Mouse (Mus musculus) cortical plate, adult 2 months (tissue): ENCODE results near the gene Mical1. TPM values are rescaled to one million over a fixed set of nuclear protein-coding genes. Genes with fewer than 3 reads are reported as not detected.

ENCODE experiments used
- H3K27ac ChIP-seq: fragments of 200-500 bp; 2 replicates; pipeline ENCODE4 v1.5.1; 2012; ENCODE audit warnings: low read length, control low read depth, inconsistent platforms; ENCODE audit not compliant: insufficient read depth
- H3K4me1 ChIP-seq: fragments of 200-500 bp; 2 replicates; pipeline ENCODE4 v1.6.1; 2011; ENCODE audit warnings: low read length; ENCODE audit not compliant: control insufficient read depth, insufficient read depth
- H3K4me3 ChIP-seq: fragments of 200-500 bp; 2 replicates; pipeline ENCODE4 v1.5.1; 2011; ENCODE audit warnings: mild to moderate bottlenecking, low read length, control low read depth; ENCODE audit not compliant: insufficient read depth
- CTCF ChIP-seq: fragments of 200-500 bp; IDR thresholded peaks from 2 replicates; pipeline ENCODE4 v1.5.1; 2011; ENCODE audit warnings: mild to moderate bottlenecking, control low read depth, low read length; ENCODE audit not compliant: insufficient read depth; ENCODE audit errors: extremely low read depth
- POLR2A ChIP-seq: fragments of 200-500 bp; IDR thresholded peaks from 2 replicates; pipeline ENCODE4 v1.6.1; 2011; ENCODE audit warnings: mild to moderate bottlenecking, low read length, control low read depth; ENCODE audit not compliant: insufficient read depth; ENCODE audit errors: extremely low read depth
- polyA plus RNA-seq: library from polyadenylated mRNA; depleted of rRNA; stranded (reverse); fragments of >200 nt; gene quantifications from 2 replicates; pipeline ENCODE4 v1.2.3, GENCODE M21; 2012; rRNA removed

Mical1 gene
- polyA plus RNA-seq, result 15.3 and 18.4 TPM in 2 replicates

DNA sequence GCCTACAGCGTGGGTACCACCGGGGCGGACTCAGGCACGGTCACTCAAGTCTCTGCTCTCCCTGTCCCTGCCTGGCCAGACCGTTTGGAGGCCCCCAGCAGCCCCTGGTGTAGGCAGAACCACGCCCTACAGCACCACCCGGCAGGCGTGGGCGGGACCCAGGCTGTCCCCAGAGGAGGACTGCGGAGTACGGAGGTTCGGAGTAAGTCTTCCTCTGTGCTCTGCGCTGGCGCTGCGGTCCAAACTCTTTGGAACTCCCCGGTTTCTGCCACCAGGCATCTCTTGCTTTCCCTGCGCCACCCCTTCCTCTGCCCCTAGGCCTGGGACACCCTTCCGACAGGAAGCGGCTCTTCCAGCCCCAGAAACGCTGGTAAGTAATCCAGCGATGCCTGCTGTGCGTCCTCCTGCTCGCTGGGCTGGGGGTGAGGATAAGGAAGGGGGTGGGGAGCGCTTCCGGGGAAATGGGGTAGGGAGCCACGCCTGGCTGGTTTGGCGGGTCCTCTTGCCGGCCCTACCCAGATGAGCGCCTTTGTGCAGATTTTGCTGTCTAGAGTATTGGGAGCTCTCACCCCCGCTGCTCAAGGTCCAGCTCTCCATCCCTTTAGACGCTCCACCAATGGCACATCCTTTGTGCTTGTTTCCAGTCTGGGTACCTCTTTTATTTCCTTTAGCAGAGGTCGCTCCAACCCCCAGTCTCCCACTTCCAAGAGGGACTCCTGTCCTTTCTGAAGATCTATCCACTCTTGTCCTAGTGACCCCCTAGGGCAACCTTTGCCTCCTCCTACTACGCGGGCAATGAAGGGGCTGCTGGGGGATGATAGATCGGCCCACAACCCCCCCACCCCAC, at the start of gene Mical1:
Gene Mical1, plus strand, starts transcription at position 144 of the 847 bp plus-strand sequence.
- H3K4me1 ChIP-seq, result peaks cover 3% of the 10 kb centered on the region; the same call in 1 of the 2 replicates
- TF ChIP-seq CTCF (no peak), POLR2A (no peak)
- peak within 1 kb of the TSS; percentile 45 for H3K4me3 ChIP-seq
- peak within 1 kb of the TSS; percentile 62 for H3K27ac ChIP-seq

DNA sequence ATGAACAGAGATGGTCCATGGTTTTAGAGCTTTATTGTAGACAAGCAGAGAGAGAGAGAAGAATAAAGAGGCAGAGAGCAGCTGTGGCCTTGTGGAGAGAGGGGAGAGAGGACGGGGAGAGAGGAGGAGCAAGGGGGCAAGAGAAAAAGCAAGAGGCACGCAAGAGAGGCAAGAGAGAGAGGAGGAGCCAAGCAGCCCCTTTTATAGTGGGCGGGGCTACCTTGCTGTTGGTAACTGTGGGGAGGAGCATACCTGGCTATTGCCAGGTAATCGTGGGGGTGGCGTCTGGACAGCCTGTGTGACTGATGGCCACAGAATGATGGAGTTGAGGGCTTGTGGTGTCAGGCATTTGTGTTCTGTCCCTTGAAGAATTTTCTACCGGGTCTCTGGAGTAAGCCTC, 49.7 kb upstream of the Mical1 start:
- Histone ChIP-seq H3K27ac (no peak overlapping the region), H3K4me3 (no peak overlapping the region), H3K4me1 (no peaks in the 10 kb centered on the region)
- TF ChIP-seq POLR2A, result no peak
- TF ChIP-seq CTCF, result no peak

DNA sequence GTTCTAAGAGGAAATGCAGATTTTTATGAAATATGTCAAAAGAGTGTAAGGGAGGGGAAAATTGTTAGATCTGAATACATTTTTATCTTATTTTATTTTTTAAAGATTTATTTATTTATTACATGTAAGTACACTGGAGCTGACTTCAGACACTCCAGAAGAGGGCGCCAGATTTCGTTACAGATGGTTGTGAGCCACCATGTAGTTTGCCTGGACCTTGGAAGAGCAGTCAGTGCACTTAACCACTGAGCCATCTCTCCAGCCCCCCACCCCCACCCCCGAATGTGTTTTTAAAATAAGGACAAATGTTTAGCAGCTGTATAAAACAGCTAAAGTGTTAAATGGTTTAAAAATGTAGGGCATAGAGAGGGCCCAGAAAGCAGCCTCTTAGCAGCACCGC, 41.5 kb upstream of the Mical1 start:
- Histone ChIP-seq H3K27ac (no peak overlapping the region), H3K4me3 (no peak overlapping the region), H3K4me1 (no peaks in the 10 kb centered on the region)
- TF ChIP-seq CTCF (peak; percentile 38; the same call in 1 of the 2 replicates), POLR2A (no peak)

DNA sequence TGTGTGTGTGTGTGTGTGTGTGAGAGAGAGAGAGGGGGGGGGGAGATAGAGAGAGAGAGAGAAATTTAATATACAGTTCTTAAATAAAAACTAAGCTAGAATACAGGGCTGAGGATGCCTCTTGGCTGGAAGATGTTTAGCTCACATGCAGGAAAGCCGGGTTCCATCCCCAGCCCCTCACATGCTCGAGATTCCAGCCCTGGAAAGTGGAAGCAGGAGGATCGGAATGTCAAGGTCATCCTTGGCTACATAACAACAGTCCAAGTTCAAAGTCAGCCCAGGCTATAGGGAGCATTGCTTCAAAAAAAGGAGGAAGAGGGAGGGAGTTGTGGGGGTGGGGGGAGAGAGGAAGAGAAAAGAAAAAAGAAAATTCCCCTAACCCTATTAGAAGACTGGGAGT, 41.0 kb upstream of the Mical1 start:
- no peak overlapping the region for H3K4me3 ChIP-seq
- TF ChIP-seq POLR2A (no peak), CTCF (no peak)
- H3K27ac ChIP-seq, result no peak overlapping the region
- no peaks in the 10 kb centered on the region for H3K4me1 ChIP-seq

DNA sequence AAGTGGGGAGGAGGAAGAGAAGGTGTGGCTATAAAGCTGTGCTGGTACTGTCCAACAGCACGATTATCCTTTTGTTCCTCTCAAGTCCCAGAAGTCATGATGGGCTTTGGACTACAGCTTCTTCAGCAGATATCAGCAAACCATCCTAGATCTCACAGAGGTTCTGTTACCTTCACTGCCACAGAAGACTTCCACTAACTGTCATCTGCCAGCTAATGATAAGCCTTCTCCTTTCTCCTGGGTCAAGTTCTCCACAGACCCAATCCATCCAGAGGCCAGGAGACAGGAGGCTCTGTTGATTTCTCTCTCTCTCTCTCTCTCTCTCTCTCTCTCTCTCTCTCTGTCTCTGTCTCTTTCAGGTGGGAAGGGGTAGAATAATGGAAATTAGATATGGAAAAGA, 27.9 kb upstream of the Mical1 start:
- Histone ChIP-seq H3K4me1 (peaks cover 3% of the 10 kb centered on the region; the same call in 1 of the 2 replicates), H3K27ac (no peak overlapping the region), H3K4me3 (no peak overlapping the region)
- TF ChIP-seq POLR2A, result no peak

DNA sequence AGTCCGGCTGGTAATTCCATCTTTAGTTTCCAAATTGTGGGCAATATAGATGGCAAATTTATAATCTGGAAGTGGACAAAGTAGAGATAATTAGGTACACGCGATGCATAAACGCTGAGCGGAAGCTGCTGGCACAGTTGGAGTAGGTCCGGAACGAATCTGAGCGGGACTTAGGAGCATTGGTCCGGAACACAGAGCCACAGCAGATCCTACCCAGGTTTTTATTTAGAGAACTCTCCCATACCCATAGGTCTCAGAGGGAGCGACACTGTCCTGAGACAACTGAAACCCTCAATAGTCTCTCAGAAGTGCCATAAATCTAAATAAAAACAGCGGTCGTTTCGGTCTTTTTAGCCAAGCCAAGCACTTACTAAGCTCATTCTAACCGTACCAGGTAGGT, 26.4 kb upstream of the Mical1 start:
- Histone ChIP-seq H3K4me3 (peak overlapping the region; percentile 71), H3K27ac (peak overlapping the region; percentile 70), H3K4me1 (peaks cover 3% of the 10 kb centered on the region; the same call in 1 of the 2 replicates)
- TF ChIP-seq POLR2A (no peak), CTCF (no peak)

DNA sequence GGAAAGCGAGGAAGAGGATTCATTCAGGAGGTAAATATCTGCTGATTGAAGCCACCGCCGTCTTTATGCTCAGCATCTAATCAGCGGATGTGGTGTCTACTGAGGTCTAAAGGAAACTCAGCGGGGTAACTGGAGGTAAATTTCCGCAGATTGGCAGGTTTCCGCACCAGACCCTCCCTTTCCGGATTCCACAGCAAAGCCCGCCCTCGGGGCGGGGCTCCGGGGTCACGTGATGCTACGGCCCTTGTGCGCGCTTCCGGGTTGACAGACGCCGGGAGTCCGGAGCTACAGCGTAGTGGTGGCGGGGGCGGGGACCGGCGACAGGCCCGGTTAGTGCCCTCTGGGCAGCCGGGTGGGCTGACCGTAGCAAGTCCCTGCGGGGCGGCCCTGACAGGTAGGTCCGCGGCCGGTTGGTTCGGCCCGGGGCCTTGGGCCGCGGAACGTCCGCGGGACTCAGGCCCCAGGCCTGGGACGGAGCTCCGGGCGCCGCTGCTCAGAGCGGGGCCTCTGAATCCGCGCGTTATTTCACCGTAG, 25.9 kb upstream of the Mical1 start, which contains the start of gene Zbtb24:
Gene Zbtb24, plus strand, starts transcription at position 247 of the 534 bp plus-strand sequence.
- H3K4me1 ChIP-seq, result peaks cover 3% of the 10 kb centered on the region; the same call in 1 of the 2 replicates
- TF ChIP-seq CTCF (no peak), POLR2A (peak; percentile 83)
- H3K27ac ChIP-seq, result peak within 1 kb of the TSS; percentile 70
- H3K4me3 ChIP-seq, result peak within 1 kb of the TSS; percentile 71

DNA sequence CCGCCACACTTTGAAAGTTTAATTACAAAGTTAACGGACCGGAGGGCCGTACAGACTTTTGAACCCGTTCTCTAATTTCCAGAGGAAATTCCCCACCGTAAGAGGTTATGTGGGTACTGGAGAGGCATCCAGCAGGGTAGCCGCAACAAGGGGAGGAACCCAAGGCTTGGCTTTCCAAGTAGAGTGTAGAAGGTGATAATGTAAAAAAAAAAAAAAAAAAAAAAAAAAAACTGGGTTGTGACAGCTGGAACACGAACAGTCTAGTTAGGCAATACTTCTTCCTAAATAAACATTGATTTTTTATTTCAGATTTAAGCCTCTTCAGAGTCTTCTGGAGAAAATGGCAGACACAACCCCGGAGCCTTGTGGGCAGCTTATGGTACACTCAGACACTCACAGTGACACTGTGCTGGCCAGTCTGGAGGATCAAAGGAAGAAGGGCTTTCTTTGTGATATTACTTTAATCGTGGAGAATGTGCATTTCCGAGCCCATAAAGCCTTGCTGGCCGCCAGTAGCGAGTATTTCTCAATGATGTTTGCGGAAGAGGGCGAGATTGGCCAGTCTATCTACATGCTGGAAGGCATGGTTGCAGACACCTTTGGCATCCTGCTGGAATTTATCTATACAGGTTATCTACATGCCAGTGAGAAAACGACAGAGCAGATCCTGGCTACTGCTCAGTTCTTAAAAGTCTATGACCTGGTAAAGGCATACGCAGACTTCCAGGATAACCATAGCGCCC, 25.2 kb upstream of the Mical1 start:
- Histone ChIP-seq H3K4me3 (peak overlapping the region; percentile 71), H3K4me1 (peaks cover 3% of the 10 kb centered on the region; the same call in 1 of the 2 replicates), H3K27ac (no peak overlapping the region)
- TF ChIP-seq CTCF (no peak), POLR2A (no peak)

DNA sequence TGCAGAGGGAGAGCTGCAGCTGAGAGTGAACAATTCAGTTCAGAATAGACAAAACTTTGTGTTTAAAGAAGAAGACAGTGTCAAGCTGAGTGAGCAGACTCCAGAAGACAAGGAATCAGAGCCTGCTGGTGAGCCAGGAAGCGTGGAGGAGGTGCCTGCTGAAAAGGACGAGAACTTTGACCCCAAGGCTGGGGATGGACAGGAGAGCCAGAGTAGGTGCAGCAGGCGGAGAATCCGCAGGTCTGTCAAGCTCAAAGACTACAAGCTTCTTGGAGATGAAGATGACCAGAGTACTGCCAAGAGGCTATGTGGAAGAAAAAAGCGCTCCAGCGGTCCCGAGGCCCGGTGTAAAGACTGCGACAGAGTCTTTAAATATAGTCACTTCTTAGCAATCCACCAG, 24.5 kb upstream of the Mical1 start:
- Histone ChIP-seq H3K27ac (no peak overlapping the region), H3K4me1 (peaks cover 3% of the 10 kb centered on the region; the same call in 1 of the 2 replicates), H3K4me3 (no peak overlapping the region)
- TF ChIP-seq CTCF (no peak), POLR2A (no peak)
